Mouse (Mus musculus): ENCODE measurements around the gene Misp.

Gene Misp

GRCm38 (mm10) chr10:79794491-79794931, 26.3 kb upstream of the Misp start:
- peak in 1 of 2 experiments; percentile 35 for DNase-seq (ENCODE audit: low spot score in 2 of 2)

GRCm38 (mm10) chr10:79795905-79796304, 24.9 kb upstream of the Misp start:
- no peak for DNase-seq (ENCODE audit: low spot score in 2 of 2)

GRCm38 (mm10) chr10:79797326-79797725, 23.5 kb upstream of the Misp start:
- no peak for DNase-seq (ENCODE audit: low spot score in 2 of 2)

- DNase-seq (ENCODE audit: low spot score in 2 of 2), result no peak
Measured at GRCm38 (mm10) chr10:79798289-79798928, 22.4 kb upstream of the Misp start.

- DNase-seq (ENCODE audit: low spot score in 2 of 2), result no peak
Measured at GRCm38 (mm10) chr10:79800508-79800907, 20.3 kb upstream of the Misp start.

- DNase-seq (ENCODE audit: low spot score in 2 of 2), result no peak
Measured at GRCm38 (mm10) chr10:79801837-79802236, 19.0 kb upstream of the Misp start.

- peak; percentile 61 to 75 for DNase-seq (ENCODE audit: low spot score in 2 of 2)
Measured at GRCm38 (mm10) chr10:79802331-79802971, 18.3 kb upstream of the Misp start.

GRCm38 (mm10) chr10:79803716-79804323, 17.0 kb upstream of the Misp start:
- peak; percentile 93 to 94 for DNase-seq (ENCODE audit: low spot score in 2 of 2)

- no peak for DNase-seq (ENCODE audit: low spot score in 2 of 2)
Measured at GRCm38 (mm10) chr10:79805636-79806035, 15.2 kb upstream of the Misp start.

GRCm38 (mm10) chr10:79806331-79806730, 14.5 kb upstream of the Misp start:
- DNase-seq (ENCODE audit: low spot score in 2 of 2), result no peak

GRCm38 (mm10) chr10:79806972-79807371, 13.8 kb upstream of the Misp start:
- no peak for DNase-seq (ENCODE audit: low spot score in 2 of 2)

GRCm38 (mm10) chr10:79807826-79808225, 13.0 kb upstream of the Misp start:
- no peak for DNase-seq (ENCODE audit: low spot score in 2 of 2)

GRCm38 (mm10) chr10:79808728-79809127, 12.1 kb upstream of the Misp start:
- DNase-seq (ENCODE audit: low spot score in 2 of 2), result no peak

GRCm38 (mm10) chr10:79811736-79812637, 8.8 kb upstream of the Misp start:
- DNase-seq (ENCODE audit: low spot score in 2 of 2), result peak; percentile 90 to 94

GRCm38 (mm10) chr10:79814271-79814842, 6.4 kb upstream of the Misp start:
- DNase-seq (ENCODE audit: low spot score in 2 of 2), result no peak

GRCm38 (mm10) chr10:79815671-79816494, 4.9 kb upstream of the Misp start:
- DNase-seq (ENCODE audit: low spot score in 2 of 2), result no peak

- DNase-seq (ENCODE audit: low spot score in 2 of 2), result no peak
Measured at GRCm38 (mm10) chr10:79817111-79817510, 3.7 kb upstream of the Misp start.

GRCm38 (mm10) chr10:79818225-79818624, 2.6 kb upstream of the Misp start:
- no peak for DNase-seq (ENCODE audit: low spot score in 2 of 2)

- no peak for DNase-seq (ENCODE audit: low spot score in 2 of 2)
Measured at GRCm38 (mm10) chr10:79819606-79820005, 1.2 kb upstream of the Misp start.

GRCm38 (mm10) chr10:79820277-79820676, 512 bp upstream of the Misp start:
- no peak for DNase-seq (ENCODE audit: low spot score in 2 of 2)

- no peak for DNase-seq (ENCODE audit: low spot score in 2 of 2)
Measured at GRCm38 (mm10) chr10:79821731-79822130, 942 bp downstream of the Misp start.
